Mouse (Mus musculus) thymus, adult 2 months (tissue): ENCODE data around the gene Usp47.

ENCODE experiments used
- CTCF ChIP-seq: fragments of 200-500 bp; IDR thresholded peaks from 2 replicates; pipeline ENCODE4 v1.5.1; 2012; ENCODE audit warnings: mild to moderate bottlenecking, control low read depth, low read length, moderate library complexity, borderline replicate concordance; ENCODE audit not compliant: control insufficient read depth, poor library complexity, insufficient read depth; ENCODE audit errors: extremely low read depth
- POLR2A ChIP-seq: fragments of 200-500 bp; IDR thresholded peaks from 2 replicates; pipeline ENCODE4 v1.6.1; 2012; ENCODE audit warnings: mild to moderate bottlenecking, low read length, control low read depth, moderate library complexity; ENCODE audit not compliant: control insufficient read depth, poor library complexity, insufficient read depth; ENCODE audit errors: extremely low read depth

DNA sequence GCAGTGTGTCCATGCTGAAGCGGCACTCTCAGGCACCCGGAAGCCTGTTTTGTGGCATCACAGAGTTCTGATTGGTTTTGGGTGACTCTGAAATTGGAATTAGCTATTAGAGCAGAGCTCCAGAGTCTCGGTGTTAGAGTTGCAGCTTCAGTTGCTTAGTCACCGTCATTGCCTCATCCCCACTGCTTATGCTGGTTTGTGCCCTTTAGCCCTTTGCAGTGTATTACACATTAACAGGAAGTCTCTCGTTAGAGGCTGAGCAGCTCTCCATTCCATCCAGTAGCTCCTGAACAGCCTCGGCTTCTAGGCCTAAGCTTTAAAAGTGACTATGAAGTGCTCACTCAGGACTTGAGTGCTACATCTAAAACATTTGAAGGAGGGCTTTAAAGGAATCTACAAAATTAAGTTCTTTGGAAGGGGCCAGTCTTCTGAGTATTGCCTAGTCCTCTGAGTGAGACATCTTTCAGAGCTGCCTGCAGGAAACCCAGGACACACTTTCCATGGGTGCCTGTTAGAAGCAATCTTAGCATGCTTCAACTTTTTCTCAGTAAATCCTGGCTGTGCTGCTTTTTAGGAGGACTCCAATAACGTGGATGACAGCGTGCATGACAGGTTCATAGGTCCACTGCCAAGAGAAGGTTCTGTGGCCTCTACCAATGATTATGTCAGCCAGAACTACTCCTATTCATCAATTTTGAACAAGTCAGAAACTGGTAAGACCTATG, 32.8 kb downstream of the Usp47 start:
- TF ChIP-seq CTCF (no peak), POLR2A (no peak)
